Comparison of ENCODE assay signal across 13 mouse cellular contexts in genomic region chr5:135034593-135034992, GRCm38 (mm10). TPM values are rescaled to one million over a fixed set of nuclear protein-coding genes. Genes with fewer than 3 reads are reported as not detected.
DNase-seq lines count a peak whose midpoint lies in the region; ATAC-seq and TF ChIP-seq lines count a peak whose summit lies in the region.
"Had no signal": no experiment of that assay in that cellular context is flagged by ENCODE, and none has a peak within 500 bp of the region (broad histone marks: within the 10 kb centered on the region; RNA-seq: fewer than 3 reads in every experiment).

No protein-coding gene starts in this region.

- H3K27me3 ChIP-seq in kidney, postnatal 0 days (ENCODE audit: insufficient read depth, low read length): no peaks in the 10 kb centered on the region
- H3K27me3 ChIP-seq in ES-Bruce4 (ENCODE audit: control insufficient read depth, insufficient read depth, low read length, poor library complexity, severe bottlenecking): no peaks in the 10 kb centered on the region
- no peaks in the 10 kb centered on the region for H3K27me3 ChIP-seq in forebrain, embryonic 12.5 days
- H3K27me3 ChIP-seq: limb, embryonic 12.5 days had no signal

- ATAC-seq in kidney, postnatal 0 days (replicated peaks; ENCODE audit: low FRiP score, low read depth): no peak
- ATAC-seq in forebrain, embryonic 12.5 days (ENCODE audit: low FRiP score): no peak

- H3K27ac ChIP-seq in kidney, postnatal 0 days: no peak overlapping the region
- H3K27ac ChIP-seq in ES-Bruce4 (ENCODE audit: insufficient read depth, low read length): no peak overlapping the region
- no peak overlapping the region for H3K27ac ChIP-seq in forebrain, embryonic 12.5 days
- H3K27ac ChIP-seq: limb, embryonic 12.5 days had no signal

- H3K9me3 ChIP-seq in kidney, postnatal 0 days (replicated peaks; ENCODE audit: low read length): no peaks in the 10 kb centered on the region
- no peaks in the 10 kb centered on the region for H3K9me3 ChIP-seq in ES-Bruce4 (replicated peaks; ENCODE audit: control insufficient read depth, insufficient read depth, low read length, poor library complexity, severe bottlenecking)
- no peaks in the 10 kb centered on the region for H3K9me3 ChIP-seq in forebrain, embryonic 12.5 days

- WGBS in kidney, postnatal 0 days: 100% methylated on average over 2 of the region's 2 CpGs
- WGBS in forebrain, embryonic 12.5 days: 98% methylated on average over 2 of the region's 2 CpGs

- H3K4me1 ChIP-seq in kidney, postnatal 0 days (replicated peaks; ENCODE audit: insufficient read depth, low read length): no peaks in the 10 kb centered on the region
- no peaks in the 10 kb centered on the region for H3K4me1 ChIP-seq in ES-Bruce4 (ENCODE audit: control insufficient read depth, insufficient read depth, low read length)
- H3K4me1 ChIP-seq in forebrain, embryonic 12.5 days: no peaks in the 10 kb centered on the region

- H3K9ac ChIP-seq in kidney, postnatal 0 days (ENCODE audit: low read depth, low read length): no peak overlapping the region
- no peak overlapping the region for H3K9ac ChIP-seq in ES-Bruce4 (ENCODE audit: low read depth, poor library complexity, severe bottlenecking)
- H3K9ac ChIP-seq in forebrain, embryonic 12.5 days: no peak overlapping the region
- H3K9ac ChIP-seq: limb, embryonic 12.5 days had no signal

- no peak overlapping the region for H3K4me3 ChIP-seq in kidney, postnatal 0 days (replicated peaks; ENCODE audit: low read depth, low read length)
- H3K4me3 ChIP-seq in ES-Bruce4 (ENCODE audit: low read depth, low read length): no peak overlapping the region
- no peak overlapping the region for H3K4me3 ChIP-seq in forebrain, embryonic 12.5 days (replicated peaks)
- H3K4me3 ChIP-seq: limb, embryonic 12.5 days; myocyte had no signal

- no peak for TF ChIP-seq POLR2A in ES-Bruce4 (IDR thresholded peaks at IDR 0.05; ENCODE audit: insufficient read depth, low read length)

- no peak for DNase-seq in kidney, postnatal 0 days (ENCODE audit: low spot score)
- DNase-seq in kidney, postnatal 14 days: no peak
- DNase-seq in B cell, adult 2 months: peak; percentile 31 to 34
- DNase-seq in induced T-regulatory cell, adult 2 months (ENCODE audit: low read depth): peak; percentile 35
- no peak for DNase-seq in ovary, postnatal 14 days (ENCODE audit: low spot score)
- DNase-seq: adrenal gland, postnatal 10 days; cerebellum, postnatal 25 days; heart, adult 18-20 months; kidney, postnatal 10 days had no signal

- TF ChIP-seq CTCF in kidney, postnatal 0 days (IDR thresholded peaks at IDR 0.05; ENCODE audit: low read depth): peak; percentile 39
- peak; percentile 49 for TF ChIP-seq CTCF in ES-Bruce4 (IDR thresholded peaks at IDR 0.05; ENCODE audit: low read depth, low read length)

- no peak overlapping the region for H3K4me2 ChIP-seq in kidney, postnatal 0 days (ENCODE audit: low read length)
- no peak overlapping the region for H3K4me2 ChIP-seq in forebrain, embryonic 12.5 days
- H3K4me2 ChIP-seq: limb, embryonic 12.5 days had no signal

- no peak for TF ChIP-seq EP300 in ES-Bruce4 (IDR thresholded peaks at IDR 0.05; ENCODE audit: insufficient read depth, low read depth, low read length)

- 0 out of 2 replicates have a peak, but pooled peaks cover 7% of the 10 kb centered on the region for H3K36me3 ChIP-seq in kidney, postnatal 0 days (ENCODE audit: insufficient read depth, low read length)
- H3K36me3 ChIP-seq in ES-Bruce4 (ENCODE audit: control insufficient read depth, insufficient read depth, low read length, poor library complexity, severe bottlenecking): no peaks in the 10 kb centered on the region
- H3K36me3 ChIP-seq in forebrain, embryonic 12.5 days (replicated peaks): peaks cover 4% of the 10 kb centered on the region; the same call in 1 of the 2 replicates

RNA-seq across cellular contexts. Expression of gene Stx1a, which starts 11.3 kb away (rescaled TPM):
- polyA plus RNA-seq in kidney, postnatal 0 days (2015; fragmentation: Nextera tagmentation; extraction: Ambion mirVana): 6.6 and 9.0 TPM in 2 replicates
- polyA plus RNA-seq in ES-Bruce4 (2011; ENCODE audit: insufficient read depth, insufficient read length, low read depth, missing spikeins): 9.3 and 10.5 TPM in 2 replicates
- polyA plus RNA-seq in forebrain, embryonic 12.5 days (2016; fragmentation: Nextera tagmentation; extraction: Ambion mirVana): 21.8 and 22.3 TPM in 2 replicates

RNA-seq across cellular contexts. Expression of gene Abhd11, which starts 25.6 kb away (rescaled TPM):
- polyA plus RNA-seq in kidney, postnatal 0 days (2015; fragmentation: Nextera tagmentation; extraction: Ambion mirVana): 93.7 and 94.5 TPM in 2 replicates
- polyA plus RNA-seq in ES-Bruce4 (2011; ENCODE audit: insufficient read depth, insufficient read length, low read depth, missing spikeins): 45.8 and 48.4 TPM in 2 replicates
- 42.3 and 43.1 TPM in 2 replicates for polyA plus RNA-seq in forebrain, embryonic 12.5 days (2016; fragmentation: Nextera tagmentation; extraction: Ambion mirVana)

RNA-seq across cellular contexts. Expression of gene Dnajc30, which starts 29.4 kb away (rescaled TPM):
- polyA plus RNA-seq in kidney, postnatal 0 days (2015; fragmentation: Nextera tagmentation; extraction: Ambion mirVana): 42.4 and 42.6 TPM in 2 replicates
- polyA plus RNA-seq in ES-Bruce4 (2011; ENCODE audit: insufficient read depth, insufficient read length, low read depth, missing spikeins): 7.9 and 8.0 TPM in 2 replicates
- polyA plus RNA-seq in forebrain, embryonic 12.5 days (2016; fragmentation: Nextera tagmentation; extraction: Ambion mirVana): 27.9 TPM in 2 replicates

RNA-seq across cellular contexts. Expression of gene Bud23, which starts 30.2 kb away (rescaled TPM):
- polyA plus RNA-seq in kidney, postnatal 0 days (2015; fragmentation: Nextera tagmentation; extraction: Ambion mirVana): 80.4 and 85.2 TPM in 2 replicates
- polyA plus RNA-seq in ES-Bruce4 (2011; ENCODE audit: insufficient read depth, insufficient read length, low read depth, missing spikeins): 71.1 and 102 TPM in 2 replicates
- polyA plus RNA-seq in forebrain, embryonic 12.5 days (2016; fragmentation: Nextera tagmentation; extraction: Ambion mirVana): 111 and 125 TPM in 2 replicates

RNA-seq across cellular contexts. Expression of gene Vps37d, which starts 43.5 kb away (rescaled TPM):
- 9.9 and 12.5 TPM in 2 replicates for polyA plus RNA-seq in kidney, postnatal 0 days (2015; fragmentation: Nextera tagmentation; extraction: Ambion mirVana)
- 4.2 and 5.7 TPM in 2 replicates for polyA plus RNA-seq in ES-Bruce4 (2011; ENCODE audit: insufficient read depth, insufficient read length, low read depth, missing spikeins)
- polyA plus RNA-seq in forebrain, embryonic 12.5 days (2016; fragmentation: Nextera tagmentation; extraction: Ambion mirVana): 21.9 and 23.2 TPM in 2 replicates

Comparison
In these comparisons a context has a peak if more than half of its experiments do, and no peak if none do; other contexts are left out.
1. DNase-seq: peak in B cell, adult 2 months (2 of 2) and induced T-regulatory cell, adult 2 months (single experiment); none in kidney, postnatal 0 days (single experiment), kidney, postnatal 14 days (single experiment) and ovary, postnatal 14 days (single experiment).